Mouse (Mus musculus) myocyte (in vitro differentiated cells): ENCODE measurements around the gene Tmem120b. TPM values are rescaled to one million over a fixed set of nuclear protein-coding genes. Genes with fewer than 3 reads are reported as not detected.

ENCODE experiments used
- H3K27me3 ChIP-seq: one replicate; pipeline ENCODE4 v1.6.1; 2011; ENCODE audit not compliant: control insufficient read depth, insufficient read depth, insufficient read length
- H3K36me3 ChIP-seq: one replicate; pipeline ENCODE4 v1.6.1; 2011; ENCODE audit not compliant: control insufficient read depth, insufficient read depth
- H3K4me2 ChIP-seq: one replicate; pipeline ENCODE4 v1.6.1; 2011; ENCODE audit warnings: low read depth, control low read depth
- H3K4me3 ChIP-seq: one replicate; pipeline ENCODE4 v1.5.1; 2011; ENCODE audit warnings: mild to moderate bottlenecking, control low read depth, moderate library complexity
- H3K79me2 ChIP-seq: one replicate; pipeline ENCODE4 v1.6.1; 2011; ENCODE audit not compliant: control insufficient read depth, insufficient read depth
- H3ac ChIP-seq: one replicate; pipeline ENCODE4 v1.6.1; 2011; ENCODE audit not compliant: control insufficient read depth, insufficient read length
- CEBPB ChIP-seq: IDR thresholded peaks from 2 replicates; pipeline ENCODE4 v1.6.1; 2011; ENCODE audit warnings: mild to moderate bottlenecking, moderate library complexity; ENCODE audit not compliant: poor library complexity, insufficient read depth, severe bottlenecking
- E2F4 ChIP-seq: IDR thresholded peaks from one replicate; pipeline ENCODE4 v1.6.1; 2011; ENCODE audit warnings: mild to moderate bottlenecking, control low read depth, moderate library complexity; ENCODE audit not compliant: insufficient read depth
- MAX ChIP-seq: IDR thresholded peaks from one replicate; pipeline ENCODE4 v1.6.1; 2011; ENCODE audit warnings: low read depth, mild to moderate bottlenecking, control low read depth
- MYOD1 ChIP-seq, 3 experiments: IDR thresholded peaks; one replicate each; pipeline ENCODE4 v1.6.1; 2011; ENCODE audit warnings: control low read depth in 2 of 3, low read depth in 2 of 3, mild to moderate bottlenecking in 2 of 3, moderate library complexity in 1 of 3; ENCODE audit not compliant: insufficient read length in 2 of 3, control insufficient read depth in 1 of 3
- MYOG ChIP-seq, 3 experiments: IDR thresholded peaks; one replicate each; pipeline ENCODE4 v1.6.1; 2011; ENCODE audit warnings: control low read depth in 2 of 3, low read depth in 2 of 3, mild to moderate bottlenecking in 2 of 3; ENCODE audit not compliant: insufficient read length in 2 of 3, control insufficient read depth in 1 of 3, insufficient read depth in 1 of 3
- POLR2A ChIP-seq: IDR thresholded peaks from one replicate; pipeline ENCODE4 v1.6.1; 2011; ENCODE audit warnings: low read depth, mild to moderate bottlenecking, control low read depth, moderate library complexity; ENCODE audit not compliant: insufficient read length
- POLR2AphosphoS2 ChIP-seq: IDR thresholded peaks from one replicate; pipeline ENCODE4 v1.6.1; 2011; ENCODE audit warnings: low read depth, control low read depth; ENCODE audit not compliant: insufficient read length
- REST ChIP-seq: IDR thresholded peaks from one replicate; pipeline ENCODE4 v1.6.1; 2011; ENCODE audit warnings: mild to moderate bottlenecking, control low read depth, moderate library complexity; ENCODE audit not compliant: insufficient read depth, insufficient read length
- SRF ChIP-seq: IDR thresholded peaks from one replicate; pipeline ENCODE4 v1.6.1; 2011; ENCODE audit warnings: low read depth; ENCODE audit not compliant: control insufficient read depth, insufficient read length
- TCF12 ChIP-seq: IDR thresholded peaks from one replicate; pipeline ENCODE4 v1.6.1; 2011; ENCODE audit warnings: mild to moderate bottlenecking, control low read depth; ENCODE audit not compliant: poor library complexity, insufficient read depth, severe bottlenecking
- TCF3 ChIP-seq: IDR thresholded peaks from one replicate; pipeline ENCODE4 v1.6.1; 2011; ENCODE audit warnings: low read depth, control low read depth; ENCODE audit not compliant: insufficient read length
- USF1 ChIP-seq: IDR thresholded peaks from one replicate; pipeline ENCODE4 v1.6.1; 2011; ENCODE audit warnings: low read depth, mild to moderate bottlenecking, control low read depth, moderate library complexity
- polyA plus RNA-seq: library from polyadenylated mRNA; unstranded; fragments of >200 nt; fragmentation: generic; extraction: Trizol; gene quantifications from one replicate; pipeline ENCODE4 v1.2.1, GENCODE M21; 2012; ENCODE audit warnings: missing spikeins

Tmem120b gene
- polyA plus RNA-seq, 1 experiment = 41.3 TPM

DNA sequence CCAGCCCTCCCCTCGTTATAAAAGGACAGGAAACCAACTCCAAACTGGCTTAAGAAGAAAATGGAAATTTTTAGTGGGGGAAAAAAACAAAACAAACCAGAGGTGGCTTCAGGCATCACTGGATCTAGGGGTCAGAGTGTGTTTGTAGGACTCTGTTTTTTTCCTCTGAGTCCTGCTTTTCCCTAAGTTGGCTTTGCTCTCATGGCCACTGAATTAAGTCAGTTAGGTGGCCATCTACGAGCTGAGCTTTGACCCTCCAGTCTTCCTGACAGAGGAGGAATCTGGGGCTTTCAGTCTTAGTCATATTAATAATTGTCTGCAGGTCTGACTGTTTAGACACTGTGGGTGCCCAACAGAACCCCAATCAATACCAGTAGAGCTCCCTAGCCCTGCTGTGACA, 30.3 kb downstream of the Tmem120b start:
- H3K4me2 ChIP-seq = no peak overlapping the region
- TF ChIP-seq MYOD1 (IDR thresholded peaks at IDR 0.05; ENCODE audit: control insufficient read depth in 1 of 3, insufficient read length in 2 of 3, low read depth in 2 of 3) = no peak
- H3K36me3 ChIP-seq = peaks cover 29% of the 10 kb centered on the region
- no peaks in the 10 kb centered on the region for H3K79me2 ChIP-seq
- H3K4me3 ChIP-seq = no peak overlapping the region
- no peak overlapping the region for H3ac ChIP-seq
- H3K27me3 ChIP-seq = no peaks in the 10 kb centered on the region

DNA sequence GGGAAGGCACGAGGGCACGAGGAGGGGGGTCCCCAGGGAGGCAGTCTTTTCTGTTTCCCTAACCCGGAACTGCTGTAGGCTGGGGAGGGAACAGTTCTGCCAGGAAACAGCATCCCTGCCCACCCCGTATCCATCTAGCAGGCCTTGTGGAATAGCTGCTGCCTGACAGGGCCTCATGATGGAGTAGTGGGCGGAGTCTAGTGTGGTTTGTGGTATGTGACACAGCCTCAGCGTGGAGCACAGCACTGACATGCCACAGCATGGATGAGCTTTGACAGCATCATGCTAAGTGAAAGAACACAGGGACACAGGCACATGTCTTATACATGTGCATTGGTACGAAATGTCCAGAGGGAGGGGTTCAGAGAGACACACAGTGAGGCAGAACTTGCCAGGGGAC, 34.2 kb downstream of the Tmem120b start:
- H3K27me3 ChIP-seq = no peaks in the 10 kb centered on the region
- H3K79me2 ChIP-seq = no peaks in the 10 kb centered on the region
- H3ac ChIP-seq = no peak overlapping the region
- TF ChIP-seq E2F4 (no peak), CEBPB (no peak), POLR2AphosphoS2 (no peak), REST (no peak), POLR2A (no peak), MAX (no peak), MYOG (IDR thresholded peaks at IDR 0.05; ENCODE audit: control insufficient read depth in 1 of 3, insufficient read depth in 1 of 3, insufficient read length in 2 of 3, low read depth in 2 of 3) (no peak), USF1 (no peak), MYOD1 (IDR thresholded peaks at IDR 0.05; ENCODE audit: control insufficient read depth in 1 of 3, insufficient read length in 2 of 3, low read depth in 2 of 3) (no peak), TCF3 (no peak), SRF (no peak), TCF12 (no peak)
- no peak overlapping the region for H3K4me2 ChIP-seq
- peaks cover 33% of the 10 kb centered on the region for H3K36me3 ChIP-seq
- H3K4me3 ChIP-seq = no peak overlapping the region

DNA sequence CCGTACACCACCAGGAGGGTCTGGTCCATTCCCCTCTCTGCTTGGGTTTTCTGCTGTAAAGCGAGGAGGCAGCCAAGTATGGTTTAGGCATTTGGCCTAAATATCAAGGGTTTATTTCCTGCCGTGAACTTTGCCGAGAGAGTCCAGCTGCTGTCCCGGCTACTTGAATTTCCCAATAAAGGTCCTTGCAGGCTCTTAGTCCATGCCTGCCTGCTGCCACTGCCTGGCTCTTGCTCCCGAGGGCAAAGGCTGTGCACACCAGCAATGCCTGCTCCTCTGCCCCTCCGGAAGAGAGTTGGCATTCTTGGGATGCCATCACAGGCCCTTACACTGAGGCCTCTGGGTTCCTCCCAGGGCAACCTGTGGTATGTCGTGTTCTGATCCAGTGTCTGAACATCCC, 35.3 kb downstream of the Tmem120b start:
- no peak for TF ChIP-seq REST
- no peak for TF ChIP-seq USF1
- Histone ChIP-seq H3K27me3 (no peaks in the 10 kb centered on the region), H3K4me2 (no peak overlapping the region), H3K4me3 (no peak overlapping the region), H3K36me3 (peaks cover 31% of the 10 kb centered on the region), H3K79me2 (no peaks in the 10 kb centered on the region), H3ac (no peak overlapping the region)

DNA sequence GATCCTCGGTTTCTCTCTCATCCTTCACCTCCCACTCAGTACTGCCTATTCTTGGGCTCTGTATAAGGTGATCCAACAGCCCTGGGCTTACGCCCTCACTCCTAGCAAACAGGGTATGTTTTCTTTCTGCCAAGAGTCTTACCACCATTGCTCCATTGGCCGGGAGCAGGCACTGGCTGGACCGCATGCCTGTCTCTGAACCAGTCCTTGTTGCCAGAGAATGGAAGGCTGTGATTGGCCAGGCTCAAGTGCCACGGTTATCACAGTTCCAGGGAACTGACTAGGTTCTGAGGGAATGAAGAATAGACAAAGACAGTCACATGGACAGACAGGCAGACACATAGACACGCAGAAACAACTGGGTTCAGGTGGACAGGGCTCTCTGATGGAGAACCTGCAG, 36.6 kb downstream of the Tmem120b start:
- H3ac ChIP-seq = no peak overlapping the region
- no peaks in the 10 kb centered on the region for H3K27me3 ChIP-seq
- H3K36me3 ChIP-seq = peaks cover 25% of the 10 kb centered on the region
- no peak for TF ChIP-seq POLR2AphosphoS2
- TF ChIP-seq MYOG (IDR thresholded peaks at IDR 0.05; ENCODE audit: control insufficient read depth in 1 of 3, insufficient read depth in 1 of 3, insufficient read length in 2 of 3, low read depth in 2 of 3) = no peak
- no peak for TF ChIP-seq SRF
- no peak for TF ChIP-seq USF1
- no peak overlapping the region for H3K4me3 ChIP-seq
- no peaks in the 10 kb centered on the region for H3K79me2 ChIP-seq
- H3K4me2 ChIP-seq = no peak overlapping the region

DNA sequence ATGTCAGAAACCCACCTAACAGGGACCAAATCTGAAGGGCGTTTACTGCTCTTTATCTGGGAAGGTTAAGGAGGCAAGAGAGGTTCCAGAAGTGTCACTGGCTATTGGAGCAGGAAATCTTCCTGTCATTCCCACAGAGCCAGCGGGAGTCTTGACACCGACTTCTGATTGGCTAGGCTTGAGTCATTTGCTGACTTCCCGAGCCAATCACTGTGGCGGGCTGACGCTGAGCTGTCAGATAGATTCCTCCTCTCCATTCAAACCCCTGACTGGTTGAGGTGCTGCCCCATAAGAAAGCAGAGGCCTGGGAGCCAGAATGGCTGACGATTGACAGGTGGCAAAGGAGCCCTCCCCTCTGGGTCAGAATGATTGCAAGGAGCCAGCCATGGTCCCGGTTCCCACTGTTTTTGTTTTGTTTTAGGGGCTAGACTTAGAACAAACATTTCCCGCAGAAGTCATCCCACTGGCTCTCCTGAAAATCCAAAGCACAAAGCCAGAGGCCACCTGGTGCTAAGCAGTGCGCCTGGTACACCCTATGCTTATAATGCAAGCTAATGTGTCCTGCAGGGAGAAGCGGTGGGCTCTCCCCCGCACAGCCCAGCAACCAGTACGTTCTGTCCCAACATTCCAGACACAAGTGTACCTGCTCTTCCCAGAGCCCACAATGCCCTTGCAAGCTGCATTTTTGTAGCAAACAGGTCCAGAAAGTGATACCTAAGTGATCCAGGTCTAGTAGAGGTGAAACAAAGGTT, 41.4 kb downstream of the Tmem120b start:
- peaks cover 6% of the 10 kb centered on the region for H3K36me3 ChIP-seq
- H3K27me3 ChIP-seq = no peaks in the 10 kb centered on the region
- no peaks in the 10 kb centered on the region for H3K79me2 ChIP-seq
- no peak overlapping the region for H3ac ChIP-seq
- H3K4me3 ChIP-seq = no peak overlapping the region
- no peak overlapping the region for H3K4me2 ChIP-seq
- TF ChIP-seq MYOD1 (IDR thresholded peaks at IDR 0.05; ENCODE audit: control insufficient read depth in 1 of 3, insufficient read length in 2 of 3, low read depth in 2 of 3) (no peak), SRF (no peak), MYOG (IDR thresholded peaks at IDR 0.05; ENCODE audit: control insufficient read depth in 1 of 3, insufficient read depth in 1 of 3, insufficient read length in 2 of 3, low read depth in 2 of 3) (no peak), POLR2A (no peak), USF1 (no peak), MAX (no peak), E2F4 (no peak), TCF12 (no peak), REST (no peak), TCF3 (no peak), POLR2AphosphoS2 (no peak), CEBPB (no peak)

DNA sequence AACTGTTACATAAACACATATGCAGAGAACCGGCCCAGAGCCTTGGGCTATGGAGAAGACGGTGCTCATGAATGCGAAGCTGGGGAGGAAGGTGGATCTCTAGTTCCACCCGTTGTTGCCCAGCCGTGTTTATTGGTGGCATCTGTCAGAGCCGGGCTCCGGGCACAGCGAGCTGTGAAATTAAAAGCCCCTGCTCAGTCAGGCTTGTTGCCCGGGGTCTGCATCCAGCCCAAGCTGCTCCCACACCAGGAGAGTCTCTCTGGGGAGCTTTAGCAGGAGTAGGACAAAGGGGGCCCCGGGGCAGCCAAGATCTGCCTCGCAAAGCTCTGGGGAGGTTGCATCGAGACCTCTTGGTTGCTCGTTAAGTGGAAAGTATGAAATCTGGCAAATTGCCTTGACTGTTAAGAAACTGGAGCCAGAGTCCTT, 42.1 kb downstream of the Tmem120b start:
- Histone ChIP-seq H3K4me2 (no peak overlapping the region), H3ac (no peak overlapping the region), H3K36me3 (peaks cover 5% of the 10 kb centered on the region), H3K27me3 (no peaks in the 10 kb centered on the region), H3K79me2 (no peaks in the 10 kb centered on the region), H3K4me3 (no peak overlapping the region)
- TF ChIP-seq E2F4 = no peak
- TF ChIP-seq MAX = no peak
- no peak for TF ChIP-seq TCF3
- TF ChIP-seq POLR2AphosphoS2 = no peak
- no peak for TF ChIP-seq SRF
- TF ChIP-seq POLR2A = no peak
